In genomic region chr15:67407244-67407643, GRCm38 (mm10) we compare ENCODE assay signal across 21 mouse cellular contexts.
"Had no signal": no experiment of that assay in that cellular context is flagged by ENCODE, and none has a peak within 500 bp of the region (broad histone marks: within the 10 kb centered on the region; RNA-seq: fewer than 3 reads in every experiment).

No protein-coding gene starts in this region.

- ATAC-seq: midbrain, embryonic 15.5 days had no signal

- H3K27ac ChIP-seq: kidney, postnatal 0 days; layer of hippocampus, adult 2 months; left cerebral cortex, adult 2 months; liver, embryonic 13.5 days; midbrain, embryonic 12.5 days; midbrain, embryonic 15.5 days; neural tube, embryonic 13.5 days; stomach, postnatal 0 days had no signal

- H3K4me3 ChIP-seq: layer of hippocampus, adult 2 months; left cerebral cortex, adult 2 months; liver, embryonic 13.5 days; midbrain, embryonic 12.5 days; midbrain, embryonic 15.5 days; myocyte; neural tube, embryonic 13.5 days had no signal

- DNase-seq: kidney, adult 2 months; kidney, postnatal 25 days; layer of hippocampus, adult 9-11 months; layer of hippocampus, postnatal 36 days; liver, embryonic 13.5 days; lung, adult 2 months; lung, postnatal 14 days; lung, postnatal 4 days; right cerebral cortex, postnatal 14 days; right cerebral cortex, postnatal 4 days; thymus, adult 2 months; thymus, postnatal 14 days; thymus, postnatal 4 days had no signal

- H3K9me3 ChIP-seq: liver, embryonic 13.5 days; midbrain, embryonic 12.5 days; midbrain, embryonic 15.5 days; neural tube, embryonic 13.5 days had no signal

- H3K27me3 ChIP-seq: liver, embryonic 13.5 days; midbrain, embryonic 12.5 days; midbrain, embryonic 15.5 days; neural tube, embryonic 13.5 days had no signal

- H3K4me1 ChIP-seq: midbrain, embryonic 15.5 days; neural tube, embryonic 13.5 days had no signal

- H3K4me2 ChIP-seq: liver, embryonic 13.5 days; midbrain, embryonic 12.5 days; midbrain, embryonic 15.5 days; neural tube, embryonic 13.5 days had no signal

- H3K36me3 ChIP-seq: liver, embryonic 13.5 days; midbrain, embryonic 12.5 days; midbrain, embryonic 15.5 days; neural tube, embryonic 13.5 days had no signal

- H3K9ac ChIP-seq: liver, embryonic 13.5 days; midbrain, embryonic 12.5 days; midbrain, embryonic 15.5 days; neural tube, embryonic 13.5 days had no signal
